Comparison of ENCODE assay signal across 8 mouse cellular contexts in the genomic region with DNA sequence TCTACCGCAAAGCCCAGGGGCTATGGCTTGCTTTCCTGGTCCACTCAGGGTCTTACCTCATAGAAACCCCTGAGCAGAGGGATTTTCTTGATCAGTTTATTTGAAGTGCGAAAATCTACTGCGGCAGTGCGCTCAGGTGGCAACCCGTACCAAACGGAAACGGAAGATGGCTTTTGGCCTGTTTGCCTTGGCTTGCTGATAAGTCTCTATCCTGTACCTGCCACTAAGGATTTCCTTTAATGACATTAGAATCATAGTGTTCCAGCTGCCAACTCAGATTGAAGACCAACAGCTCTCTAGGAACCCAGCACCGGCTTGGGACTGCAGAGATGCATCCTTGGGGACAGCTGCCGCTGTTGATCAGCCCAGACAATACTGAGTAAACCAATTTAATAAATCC. TPM values are rescaled to one million over a fixed set of nuclear protein-coding genes. Genes with fewer than 3 reads are reported as not detected.
DNase-seq lines count a peak whose midpoint lies in the region; ATAC-seq and TF ChIP-seq lines count a peak whose summit lies in the region.

No protein-coding gene starts in this region.

- no peaks in the 10 kb centered on the region for H3K9me3 ChIP-seq in kidney, embryonic 15.5 days (replicated peaks)
- H3K9me3 ChIP-seq in hindbrain, embryonic 16.5 days (ENCODE audit: control insufficient read depth, low read length) = no peaks in the 10 kb centered on the region
- no peaks in the 10 kb centered on the region for H3K9me3 ChIP-seq in midbrain, embryonic 16.5 days (replicated peaks; ENCODE audit: control insufficient read depth, low read length, poor library complexity, severe bottlenecking)

- ATAC-seq in kidney, embryonic 15.5 days (replicated peaks; ENCODE audit: low FRiP score) = no peak
- ATAC-seq in hindbrain, embryonic 16.5 days = no peak
- ATAC-seq in midbrain, embryonic 16.5 days = no peak

- no peaks in the 10 kb centered on the region for H3K27me3 ChIP-seq in kidney, embryonic 15.5 days
- H3K27me3 ChIP-seq in hindbrain, embryonic 16.5 days (replicated peaks; ENCODE audit: control insufficient read depth, insufficient read depth, low read length) = no peaks in the 10 kb centered on the region
- peaks cover 7% of the 10 kb centered on the region for H3K27me3 ChIP-seq in midbrain, embryonic 16.5 days (ENCODE audit: control insufficient read depth, insufficient read depth, low read depth, low read length)

- peak overlapping the region; percentile 74 for H3K4me3 ChIP-seq in kidney, embryonic 15.5 days (replicated peaks)
- peak overlapping the region; percentile 78 for H3K4me3 ChIP-seq in bone marrow macrophage, adult 2 months (ENCODE audit: insufficient read depth, low read length)
- H3K4me3 ChIP-seq in hindbrain, embryonic 16.5 days (ENCODE audit: low read length) = no peak overlapping the region
- no peak overlapping the region for H3K4me3 ChIP-seq in midbrain, embryonic 16.5 days (ENCODE audit: low read depth, low read length)

- no peak for DNase-seq in kidney, postnatal 10 days
- no peak for DNase-seq in right cerebral cortex, postnatal 10 days (ENCODE audit: low spot score in 2 of 2)
- DNase-seq in kidney, adult 8-10 months = no peak
- DNase-seq in Muller cell, postnatal 12 days (ENCODE audit: inconsistent ontology term) = no peak

- no peak for TF ChIP-seq CTCF in bone marrow macrophage, adult 2 months (IDR thresholded peaks at IDR 0.05; ENCODE audit: low read depth, low read length)

- peaks cover 10% of the 10 kb centered on the region for H3K36me3 ChIP-seq in kidney, embryonic 15.5 days
- H3K36me3 ChIP-seq in hindbrain, embryonic 16.5 days (ENCODE audit: control insufficient read depth, insufficient read depth, low read length) = no peaks in the 10 kb centered on the region; the same call in 1 of the 2 replicates
- H3K36me3 ChIP-seq in midbrain, embryonic 16.5 days (ENCODE audit: control insufficient read depth, insufficient read depth, low read length) = peaks cover 4% of the 10 kb centered on the region

- peak overlapping the region; percentile 90 for H3K4me2 ChIP-seq in kidney, embryonic 15.5 days
- peak overlapping the region; percentile 63 for H3K4me2 ChIP-seq in hindbrain, embryonic 16.5 days (ENCODE audit: low read length)
- peak overlapping the region; percentile 83 for H3K4me2 ChIP-seq in midbrain, embryonic 16.5 days (ENCODE audit: low read length)

- no peak overlapping the region for H3K27ac ChIP-seq in kidney, embryonic 15.5 days
- H3K27ac ChIP-seq in bone marrow macrophage, adult 2 months (ENCODE audit: insufficient read depth, low read depth, low read length) = no peak overlapping the region
- H3K27ac ChIP-seq in hindbrain, embryonic 16.5 days (ENCODE audit: low read depth, low read length) = no peak overlapping the region
- no peak overlapping the region for H3K27ac ChIP-seq in midbrain, embryonic 16.5 days (ENCODE audit: low read length)

- 72% methylated on average over 9 of the region's 9 CpGs for WGBS in kidney, embryonic 15.5 days
- WGBS in hindbrain, embryonic 16.5 days = 79% methylated on average over 9 of the region's 9 CpGs
- 68% methylated on average over 9 of the region's 9 CpGs for WGBS in midbrain, embryonic 16.5 days

- no peak for TF ChIP-seq POLR2A in bone marrow macrophage, adult 2 months (IDR thresholded peaks at IDR 0.05; ENCODE audit: borderline replicate concordance, low read depth, low read length)

- H3K4me1 ChIP-seq in kidney, embryonic 15.5 days = peaks cover 34% of the 10 kb centered on the region
- peaks cover 25% of the 10 kb centered on the region for H3K4me1 ChIP-seq in bone marrow macrophage, adult 2 months (ENCODE audit: control insufficient read depth, insufficient read depth, low read length)
- peaks cover 12% of the 10 kb centered on the region for H3K4me1 ChIP-seq in hindbrain, embryonic 16.5 days (ENCODE audit: control insufficient read depth, insufficient read depth, low read depth, low read length)
- H3K4me1 ChIP-seq in midbrain, embryonic 16.5 days (ENCODE audit: control insufficient read depth, insufficient read depth, low read length) = peaks cover 22% of the 10 kb centered on the region

- H3K9ac ChIP-seq in kidney, embryonic 15.5 days = no peak overlapping the region
- H3K9ac ChIP-seq in hindbrain, embryonic 16.5 days (ENCODE audit: low read depth, low read length) = no peak overlapping the region
- peak overlapping the region; percentile 46; the same call in 1 of the 2 replicates for H3K9ac ChIP-seq in midbrain, embryonic 16.5 days (ENCODE audit: low read depth, low read length)

RNA-seq across cellular contexts. Expression of a gene that starts 1.1 kb away (rescaled TPM):
- polyA plus RNA-seq in kidney, embryonic 15.5 days (2015; fragmentation: Nextera tagmentation; extraction: Ambion mirVana) = 3.5 and 3.9 TPM in 2 replicates
- 3.1 and 3.5 TPM in 2 replicates for polyA plus RNA-seq in bone marrow macrophage, adult 2 months (2012; ENCODE audit: insufficient read depth, insufficient read length, missing spikeins)
- 4.5 and 4.9 TPM in 2 replicates for polyA plus RNA-seq in hindbrain, embryonic 16.5 days (2015; fragmentation: Nextera tagmentation; extraction: Ambion mirVana)
- 3.7 and 4.6 TPM in 2 replicates for polyA plus RNA-seq in midbrain, embryonic 16.5 days (2015; fragmentation: Nextera tagmentation; extraction: Ambion mirVana)

RNA-seq across cellular contexts. Expression of a gene that starts 1.2 kb away (rescaled TPM):
- polyA plus RNA-seq in kidney, embryonic 15.5 days (2015; fragmentation: Nextera tagmentation; extraction: Ambion mirVana) = 108 and 122 TPM in 2 replicates
- polyA plus RNA-seq in bone marrow macrophage, adult 2 months (2012; ENCODE audit: insufficient read depth, insufficient read length, missing spikeins) = 69.3 and 76.2 TPM in 2 replicates
- polyA plus RNA-seq in hindbrain, embryonic 16.5 days (2015; fragmentation: Nextera tagmentation; extraction: Ambion mirVana) = 42.4 and 42.6 TPM in 2 replicates
- 24.3 and 26.0 TPM in 2 replicates for polyA plus RNA-seq in midbrain, embryonic 16.5 days (2015; fragmentation: Nextera tagmentation; extraction: Ambion mirVana)

RNA-seq across cellular contexts. Expression of a gene that starts 12.4 kb away (rescaled TPM):
- 1.2 and 2.1 TPM in 2 replicates for polyA plus RNA-seq in kidney, embryonic 15.5 days (2015; fragmentation: Nextera tagmentation; extraction: Ambion mirVana)
- polyA plus RNA-seq in bone marrow macrophage, adult 2 months (2012; ENCODE audit: insufficient read depth, insufficient read length, missing spikeins) = not detected in 2 replicates
- 3.3 TPM in 2 replicates for polyA plus RNA-seq in hindbrain, embryonic 16.5 days (2015; fragmentation: Nextera tagmentation; extraction: Ambion mirVana)
- polyA plus RNA-seq in midbrain, embryonic 16.5 days (2015; fragmentation: Nextera tagmentation; extraction: Ambion mirVana) = 2.9 and 3.0 TPM in 2 replicates

RNA-seq across cellular contexts. Expression of a gene that starts 27.2 kb away (rescaled TPM):
- 47.5 and 48.3 TPM in 2 replicates for polyA plus RNA-seq in kidney, embryonic 15.5 days (2015; fragmentation: Nextera tagmentation; extraction: Ambion mirVana)
- 23.2 and 24.0 TPM in 2 replicates for polyA plus RNA-seq in bone marrow macrophage, adult 2 months (2012; ENCODE audit: insufficient read depth, insufficient read length, missing spikeins)
- polyA plus RNA-seq in hindbrain, embryonic 16.5 days (2015; fragmentation: Nextera tagmentation; extraction: Ambion mirVana) = 71.6 and 75.9 TPM in 2 replicates
- polyA plus RNA-seq in midbrain, embryonic 16.5 days (2015; fragmentation: Nextera tagmentation; extraction: Ambion mirVana) = 73.8 and 78.5 TPM in 2 replicates

RNA-seq across cellular contexts. Expression of a gene that starts 35.6 kb away (rescaled TPM):
- polyA plus RNA-seq in kidney, embryonic 15.5 days (2015; fragmentation: Nextera tagmentation; extraction: Ambion mirVana) = 14.6 and 15.4 TPM in 2 replicates
- 12.9 and 13.5 TPM in 2 replicates for polyA plus RNA-seq in bone marrow macrophage, adult 2 months (2012; ENCODE audit: insufficient read depth, insufficient read length, missing spikeins)
- 23.7 and 30.3 TPM in 2 replicates for polyA plus RNA-seq in hindbrain, embryonic 16.5 days (2015; fragmentation: Nextera tagmentation; extraction: Ambion mirVana)
- polyA plus RNA-seq in midbrain, embryonic 16.5 days (2015; fragmentation: Nextera tagmentation; extraction: Ambion mirVana) = 27.3 and 27.5 TPM in 2 replicates

Comparison
In these comparisons a context has a peak if more than half of its experiments do, and no peak if none do; other contexts are left out.
1. H3K4me3 ChIP-seq: peak in kidney, embryonic 15.5 days (single experiment) and bone marrow macrophage, adult 2 months (single experiment); none in hindbrain, embryonic 16.5 days (single experiment) and midbrain, embryonic 16.5 days (single experiment).
2. Peak in every context shown above with its lines, with median percentiles within 50 percentile points of each other: H3K4me2 ChIP-seq.